Mouse (Mus musculus) liver, embryonic 13.5 days (tissue): Measurements from ENCODE around the gene Arid5b. TPM values are rescaled to one million over a fixed set of nuclear protein-coding genes. Genes with fewer than 3 reads are reported as not detected.

ENCODE experiments used
- ATAC-seq: fragments of 200-750 bp; cut with Nextera tagmentation; 2 replicates; pipeline ENCODE4 v1.8.0; 2017; ENCODE audit warnings: low read depth, mild to moderate bottlenecking, moderate number of reproducible peaks, moderate library complexity
- DNase-seq: peaks from one replicate; pipeline ENCODE4 v3.0.0; 2022
- H3K27ac ChIP-seq: fragments of 300-500 bp; sonication (generic); 2 replicates; pipeline ENCODE4 v1.5.1; 2015; ENCODE audit warnings: moderate library complexity, mild to moderate bottlenecking, inconsistent platforms
- H3K27me3 ChIP-seq: fragments of 300-500 bp; sonication (generic); 2 replicates; pipeline ENCODE4 v1.6.1; 2015; ENCODE audit warnings: mild to moderate bottlenecking, inconsistent platforms
- H3K36me3 ChIP-seq: fragments of 300-500 bp; sonication (generic); 2 replicates; pipeline ENCODE4 v1.6.1; 2015; ENCODE audit warnings: mild to moderate bottlenecking, inconsistent platforms
- H3K4me1 ChIP-seq: fragments of 300-500 bp; sonication (generic); replicated peaks from 2 replicates; pipeline ENCODE4 v1.6.1; 2015; ENCODE audit warnings: inconsistent platforms
- H3K4me2 ChIP-seq: fragments of 300-500 bp; sonication (generic); 2 replicates; pipeline ENCODE4 v1.6.1; 2015; ENCODE audit warnings: inconsistent platforms, mild to moderate bottlenecking, moderate library complexity
- H3K4me3 ChIP-seq: fragments of 300-500 bp; sonication (generic); replicated peaks from 2 replicates; pipeline ENCODE4 v1.5.1; 2015; ENCODE audit warnings: mild to moderate bottlenecking, inconsistent platforms
- H3K9ac ChIP-seq: fragments of 300-500 bp; sonication (generic); 2 replicates; pipeline ENCODE4 v1.6.1; 2015; ENCODE audit warnings: mild to moderate bottlenecking, inconsistent platforms
- H3K9me3 ChIP-seq: fragments of 300-500 bp; sonication (generic); replicated peaks from 2 replicates; pipeline ENCODE4 v1.6.1; 2016; ENCODE audit warnings: inconsistent platforms
- WGBS: fragments of 180-500 bp; shearing (Covaris S2); methylation state at CpG from one replicate; pipeline ENCODE4 v1.1.7; 2015; ENCODE audit not compliant: insufficient replicate concordance; 5-methylcytosine and 5-hydroxymethylcytosine counted together
- polyA plus RNA-seq: library from polyadenylated mRNA; unstranded; fragments of >200 nt; fragmentation: Nextera tagmentation; extraction: Ambion mirVana; gene quantifications from 2 replicates; pipeline ENCODE4 v1.2.1, GENCODE M21; 2015

Gene Arid5b
- polyA plus RNA-seq, 1 experiment from 2014 or later, result 4.1 TPM

DNA sequence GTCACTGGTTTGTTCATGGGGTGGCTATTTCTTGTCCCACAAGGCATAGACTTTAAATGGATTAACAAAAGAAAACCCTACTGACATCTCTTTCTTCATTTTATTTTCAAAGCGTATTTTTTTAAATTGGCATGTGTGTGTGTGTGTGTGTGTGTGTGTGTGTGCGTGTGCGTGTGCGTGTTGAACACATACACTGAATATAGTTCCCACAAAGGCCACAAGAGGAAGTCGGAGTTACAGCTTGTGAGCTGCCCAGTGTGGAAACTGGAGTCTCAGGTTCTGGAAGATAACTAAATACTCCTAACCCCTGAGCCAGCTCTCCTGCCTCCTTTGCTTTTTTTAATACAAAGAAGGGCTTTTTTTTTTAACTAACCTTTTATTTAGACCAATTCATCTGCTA lies 203.4 kb downstream of the Arid5b start:
- Histone ChIP-seq H3K9me3 (0 out of 2 replicates have a peak, but pooled peaks cover 4% of the 10 kb centered on the region), H3K4me3 (no peak overlapping the region), H3K36me3 (no peaks in the 10 kb centered on the region), H3K27me3 (no peaks in the 10 kb centered on the region), H3K4me1 (no peaks in the 10 kb centered on the region), H3K27ac (no peak overlapping the region), H3K9ac (no peak overlapping the region), H3K4me2 (no peak overlapping the region)
- 43% methylated on average over 5 of the region's 5 CpGs for WGBS
- no peak for DNase-seq
- no peak for ATAC-seq

DNA sequence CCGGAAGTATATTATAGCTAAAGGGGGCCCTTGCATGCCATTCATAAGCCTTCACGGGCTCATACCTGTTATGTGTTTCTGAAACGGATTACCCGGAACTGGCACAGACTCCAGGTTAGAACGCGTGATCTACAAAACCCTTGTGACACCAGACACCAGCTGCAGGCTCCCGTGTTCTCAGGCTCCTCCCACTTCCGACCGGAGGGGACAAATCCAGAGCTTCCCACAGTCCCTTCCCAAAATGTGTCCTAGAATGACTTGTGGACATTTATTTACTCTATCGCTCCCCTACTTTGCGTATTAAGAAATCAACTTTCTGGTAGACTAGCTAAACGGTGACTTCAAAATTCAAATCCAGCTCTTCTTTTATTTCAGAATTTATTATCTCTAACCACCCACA lies 204.2 kb downstream of the Arid5b start:
- WGBS, result 78% methylated on average over 12 of the region's 12 CpGs

DNA sequence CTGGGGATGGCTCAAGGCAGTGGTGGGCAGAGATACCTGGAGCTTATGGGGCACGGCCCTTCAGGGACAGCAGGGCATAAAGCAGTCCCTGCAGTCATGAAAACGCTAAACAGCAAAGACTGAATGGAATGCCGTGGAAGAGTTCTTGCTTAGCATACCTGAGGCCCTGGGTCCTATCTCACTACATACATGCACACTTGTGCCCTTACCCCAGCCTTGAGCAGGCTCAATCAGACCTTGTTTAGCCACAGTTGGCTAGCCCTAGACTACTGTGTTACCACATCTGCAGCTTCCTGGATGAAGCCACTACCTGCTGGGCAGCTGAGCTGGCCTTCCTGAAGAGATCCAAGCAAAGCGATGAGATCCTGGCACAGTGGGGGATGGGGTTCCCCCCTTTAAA lies 205.9 kb downstream of the Arid5b start:
- WGBS, result 71% methylated on average over 4 of the region's 4 CpGs
- H3K9me3 ChIP-seq, result no peaks in the 10 kb centered on the region
- no peak overlapping the region for H3K9ac ChIP-seq
- DNase-seq (no peak), ATAC-seq (no peak)
- H3K27me3 ChIP-seq, result no peaks in the 10 kb centered on the region
- H3K4me3 ChIP-seq, result no peak overlapping the region
- H3K27ac ChIP-seq, result no peak overlapping the region
- no peaks in the 10 kb centered on the region for H3K4me1 ChIP-seq
- no peak overlapping the region for H3K4me2 ChIP-seq
- no peaks in the 10 kb centered on the region for H3K36me3 ChIP-seq

More for the DNA sequence above, 204.2 kb downstream of the Arid5b start:
- Histone ChIP-seq H3K36me3 (no peaks in the 10 kb centered on the region), H3K4me1 (no peaks in the 10 kb centered on the region), H3K9ac (no peak overlapping the region), H3K27me3 (no peaks in the 10 kb centered on the region), H3K4me2 (no peak overlapping the region), H3K27ac (no peak overlapping the region), H3K4me3 (no peak overlapping the region), H3K9me3 (0 out of 2 replicates have a peak, but pooled peaks cover 4% of the 10 kb centered on the region)
- ATAC-seq (no peak), DNase-seq (no peak)

DNA sequence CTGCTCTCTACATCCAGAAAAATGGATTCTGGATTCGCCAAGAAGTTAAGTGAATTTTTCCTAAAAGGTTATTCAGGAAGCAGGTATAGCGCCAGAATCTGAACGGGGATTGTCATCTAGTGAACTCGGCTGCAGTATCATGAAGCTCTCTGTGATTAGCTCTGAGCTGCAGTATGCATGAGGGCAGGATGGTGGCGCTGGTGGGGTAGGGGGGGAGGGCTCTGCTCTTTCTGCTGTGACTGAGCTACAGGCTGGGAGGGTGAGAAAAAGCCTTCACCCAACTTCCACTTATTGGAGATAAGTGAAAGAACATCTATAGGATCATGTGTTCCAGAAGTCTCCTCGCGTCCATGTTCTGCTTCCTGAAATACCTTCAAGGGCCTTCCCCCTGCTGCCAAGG lies 207.5 kb downstream of the Arid5b start:
- H3K9me3 ChIP-seq, result no peaks in the 10 kb centered on the region
- H3K4me1 ChIP-seq, result no peaks in the 10 kb centered on the region
- H3K4me2 ChIP-seq, result no peak overlapping the region
- DNase-seq, result no peak
- ATAC-seq, result no peak
- H3K4me3 ChIP-seq, result no peak overlapping the region
- no peak overlapping the region for H3K27ac ChIP-seq
- H3K9ac ChIP-seq, result no peak overlapping the region
- 66% methylated on average over 7 of the region's 7 CpGs for WGBS
- H3K36me3 ChIP-seq, result no peaks in the 10 kb centered on the region
- H3K27me3 ChIP-seq, result no peaks in the 10 kb centered on the region

DNA sequence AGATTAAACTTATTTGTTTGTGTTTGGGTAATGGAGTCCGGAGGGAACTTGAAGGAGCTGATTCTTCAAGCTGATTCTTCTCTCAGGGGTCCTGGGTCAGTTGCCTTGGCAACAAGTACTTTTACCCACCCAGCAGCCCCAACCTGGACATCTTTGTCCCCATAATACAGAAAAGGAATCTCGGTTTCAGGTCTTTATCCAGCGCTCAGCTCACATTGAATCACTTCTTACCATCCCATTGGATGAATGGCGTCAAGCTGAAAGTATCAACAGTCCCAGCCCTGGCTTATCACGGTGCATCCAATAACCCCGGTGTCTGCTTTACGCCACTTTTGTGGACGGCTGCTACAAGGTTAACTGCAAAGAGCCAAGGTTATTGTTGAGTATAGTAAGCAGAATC lies 210.1 kb downstream of the Arid5b start:
- H3K4me1 ChIP-seq, result no peaks in the 10 kb centered on the region
- 71% methylated on average over 8 of the region's 8 CpGs for WGBS
- H3K27ac ChIP-seq, result no peak overlapping the region
- H3K36me3 ChIP-seq, result no peaks in the 10 kb centered on the region
- no peak overlapping the region for H3K4me2 ChIP-seq
- DNase-seq (no peak), ATAC-seq (no peak)
- H3K4me3 ChIP-seq, result no peak overlapping the region
- H3K27me3 ChIP-seq, result no peaks in the 10 kb centered on the region
- H3K9me3 ChIP-seq, result no peaks in the 10 kb centered on the region
- no peak overlapping the region for H3K9ac ChIP-seq

DNA sequence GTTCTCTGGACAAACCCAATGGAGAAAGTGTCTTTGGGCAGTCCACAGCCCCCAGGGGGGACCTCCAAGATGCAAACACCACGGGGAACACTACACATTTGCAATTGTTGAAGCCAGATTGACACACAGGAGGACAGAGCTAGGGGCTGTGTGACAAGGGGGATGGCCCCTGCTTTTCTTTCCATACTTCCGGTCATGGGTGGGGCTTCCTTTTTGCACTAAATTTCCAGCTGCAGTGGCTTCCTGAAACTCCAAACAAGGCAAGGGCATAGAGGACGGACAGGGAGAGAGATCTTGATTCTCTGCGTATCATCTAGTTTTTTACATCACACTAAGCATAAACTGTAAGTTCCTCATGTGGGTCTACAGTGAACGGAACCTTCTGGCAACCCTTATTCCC lies 210.6 kb downstream of the Arid5b start:
- Histone ChIP-seq H3K27me3 (no peaks in the 10 kb centered on the region), H3K9ac (no peak overlapping the region), H3K36me3 (no peaks in the 10 kb centered on the region), H3K4me1 (no peaks in the 10 kb centered on the region), H3K9me3 (no peaks in the 10 kb centered on the region), H3K4me2 (no peak overlapping the region), H3K27ac (no peak overlapping the region), H3K4me3 (no peak overlapping the region)
- 63% methylated on average over 5 of the region's 5 CpGs for WGBS
- ATAC-seq, result no peak
- DNase-seq, result no peak

DNA sequence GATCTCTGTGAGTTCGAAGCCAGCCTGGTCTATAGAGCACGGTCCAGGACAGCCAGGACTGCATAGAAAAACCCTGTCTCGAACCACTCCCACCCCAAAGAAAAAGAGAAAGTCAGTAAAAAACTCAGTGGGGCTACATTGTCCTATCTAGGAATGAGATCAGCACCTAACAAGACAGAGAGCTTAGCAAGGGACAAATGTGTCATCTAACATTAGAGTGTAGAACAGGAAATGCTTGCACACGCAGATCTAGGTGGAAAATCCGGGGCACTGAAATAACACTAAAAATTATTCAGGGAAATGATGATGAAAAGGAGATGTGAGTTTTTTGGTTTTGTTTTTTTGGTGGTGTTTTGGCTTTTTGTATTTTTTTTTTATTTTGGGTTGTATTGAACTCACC lies 212.4 kb downstream of the Arid5b start:
- 60% methylated on average over 5 of the region's 5 CpGs for WGBS

DNA sequence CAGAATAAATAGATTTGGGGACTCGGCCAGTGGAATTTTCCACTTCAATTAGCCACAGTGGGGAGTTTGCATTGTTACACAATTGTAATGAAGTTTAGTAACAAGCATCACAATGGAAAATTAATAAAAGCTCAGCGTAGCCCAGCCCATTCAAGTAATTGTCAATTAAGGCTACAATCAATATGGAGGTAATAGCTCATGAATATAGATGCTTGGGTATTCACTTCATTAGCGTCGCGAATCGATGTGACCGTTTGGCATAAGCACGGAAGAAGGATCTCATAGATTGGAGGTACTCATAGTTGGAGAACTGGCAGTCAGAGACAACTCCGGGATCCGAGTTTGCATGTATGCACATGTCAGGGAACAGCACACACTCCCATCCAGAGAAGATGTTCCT lies 214.0 kb downstream of the Arid5b start:
- DNase-seq, result no peak
- ATAC-seq, result no peak
- Histone ChIP-seq H3K27me3 (no peaks in the 10 kb centered on the region), H3K4me1 (no peaks in the 10 kb centered on the region), H3K4me2 (no peak overlapping the region), H3K9me3 (no peaks in the 10 kb centered on the region), H3K9ac (no peak overlapping the region), H3K27ac (no peak overlapping the region), H3K4me3 (no peak overlapping the region), H3K36me3 (no peaks in the 10 kb centered on the region)
- WGBS, result 82% methylated on average over 10 of the region's 10 CpGs

More for the DNA sequence above, 212.4 kb downstream of the Arid5b start:
- Histone ChIP-seq H3K4me2 (no peak overlapping the region), H3K4me1 (no peaks in the 10 kb centered on the region), H3K9me3 (no peaks in the 10 kb centered on the region), H3K27ac (no peak overlapping the region), H3K9ac (no peak overlapping the region), H3K36me3 (no peaks in the 10 kb centered on the region), H3K4me3 (no peak overlapping the region), H3K27me3 (no peaks in the 10 kb centered on the region)
- DNase-seq, result no peak
- ATAC-seq, result no peak

DNA sequence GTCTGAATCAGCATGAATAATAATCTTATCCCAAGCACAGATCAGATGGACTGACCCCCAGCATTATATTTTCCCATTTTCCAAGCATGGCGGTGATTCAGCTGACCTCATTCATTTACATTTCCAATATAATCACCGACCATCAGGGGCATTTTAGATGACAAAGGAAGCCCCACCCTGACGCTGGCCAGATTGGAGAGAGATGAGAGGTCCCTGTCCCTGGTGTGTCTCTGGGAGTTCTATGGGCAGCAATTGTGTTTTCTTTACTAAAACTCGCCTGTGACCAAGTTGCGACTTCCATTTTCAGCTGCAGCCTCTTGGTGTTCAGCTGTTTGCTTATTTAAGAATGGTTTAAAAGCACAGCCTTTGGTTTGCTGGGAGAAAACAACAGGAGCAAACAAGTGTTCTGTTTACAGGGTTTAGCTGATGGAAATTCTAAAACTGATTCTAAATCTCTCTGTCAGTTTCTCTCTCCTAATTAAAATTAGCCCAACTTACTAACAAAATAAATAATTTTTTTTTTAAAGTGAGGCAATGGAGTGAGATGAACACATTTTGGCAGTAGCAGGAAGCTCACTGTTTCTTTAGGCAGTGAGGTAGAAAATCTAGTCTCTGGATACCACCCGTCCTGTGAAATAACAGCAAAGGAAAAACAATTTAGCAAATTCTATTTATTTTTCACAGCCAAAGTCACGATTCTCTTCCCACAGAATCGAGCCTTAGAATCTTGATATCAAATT lies 214.6 kb downstream of the Arid5b start:
- H3K4me2 ChIP-seq, result no peak overlapping the region
- 58% methylated on average over 8 of the region's 8 CpGs for WGBS
- H3K36me3 ChIP-seq, result no peaks in the 10 kb centered on the region
- H3K9ac ChIP-seq, result no peak overlapping the region
- H3K4me3 ChIP-seq, result no peak overlapping the region
- DNase-seq, result no peak
- H3K27ac ChIP-seq, result no peak overlapping the region
- no peaks in the 10 kb centered on the region for H3K9me3 ChIP-seq
- no peak for ATAC-seq
- H3K4me1 ChIP-seq, result no peaks in the 10 kb centered on the region
- H3K27me3 ChIP-seq, result no peaks in the 10 kb centered on the region

DNA sequence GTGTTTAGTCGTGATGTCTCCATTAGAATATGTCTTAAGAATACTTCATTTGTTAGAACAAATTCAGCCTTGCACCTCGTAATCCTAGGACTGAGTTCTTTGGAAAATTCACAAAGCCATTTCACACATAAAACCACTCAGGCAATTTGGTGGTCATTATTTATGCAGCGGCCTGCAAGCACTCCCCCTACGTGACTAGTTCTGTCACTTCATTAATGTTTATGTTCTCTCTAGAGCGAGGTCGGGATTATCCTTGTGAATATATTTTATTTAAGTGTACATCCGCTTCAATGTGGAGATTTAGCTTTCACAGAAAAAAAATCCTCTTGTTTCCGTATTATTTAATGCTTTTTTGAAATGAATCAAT lies 217.3 kb downstream of the Arid5b start:
- Histone ChIP-seq H3K27me3 (no peaks in the 10 kb centered on the region), H3K4me2 (no peak overlapping the region), H3K36me3 (no peaks in the 10 kb centered on the region), H3K4me1 (no peaks in the 10 kb centered on the region), H3K9me3 (no peaks in the 10 kb centered on the region), H3K4me3 (no peak overlapping the region), H3K27ac (no peak overlapping the region), H3K9ac (no peak overlapping the region)
- 70% methylated on average over 8 of the region's 8 CpGs for WGBS
- ATAC-seq (no peak), DNase-seq (no peak)

DNA sequence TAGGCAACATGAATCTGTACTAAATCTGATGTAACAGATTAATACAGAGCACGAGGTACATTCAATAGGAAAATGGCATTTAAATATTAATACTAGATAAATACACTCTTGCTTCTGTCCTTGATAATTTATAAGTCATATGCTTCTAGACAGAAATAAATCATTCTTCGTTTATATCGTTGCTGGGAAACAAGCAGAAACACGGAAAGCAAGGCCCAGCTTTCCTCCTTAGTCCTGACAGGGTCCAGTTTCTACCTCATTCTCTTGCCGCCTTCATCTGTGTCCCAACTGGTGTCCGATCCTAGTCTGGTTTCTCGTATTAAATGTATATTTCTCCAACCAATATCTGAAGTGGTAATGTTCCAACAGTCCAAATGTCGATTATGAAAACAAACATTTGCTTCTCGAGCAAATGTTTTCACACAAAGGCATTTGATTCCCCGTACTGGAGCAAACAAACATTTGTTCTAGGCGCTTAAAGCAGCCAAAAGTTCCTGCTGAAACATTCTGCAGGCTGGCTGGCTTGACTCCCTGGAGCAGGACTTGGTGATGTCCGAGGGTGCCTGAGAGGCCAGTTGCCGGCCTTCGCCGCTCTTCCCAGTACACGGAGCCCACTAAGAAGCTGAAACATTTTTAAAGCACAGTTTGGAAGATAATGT lies 217.8 kb downstream of the Arid5b start:
- H3K4me2 ChIP-seq, result no peak overlapping the region
- no peaks in the 10 kb centered on the region for H3K9me3 ChIP-seq
- DNase-seq, result no peak
- H3K27ac ChIP-seq, result no peak overlapping the region
- H3K4me3 ChIP-seq, result no peak overlapping the region
- 69% methylated on average over 16 of the region's 16 CpGs for WGBS
- ATAC-seq, result no peak
- H3K36me3 ChIP-seq, result no peaks in the 10 kb centered on the region
- H3K4me1 ChIP-seq, result no peaks in the 10 kb centered on the region
- H3K27me3 ChIP-seq, result no peaks in the 10 kb centered on the region
- H3K9ac ChIP-seq, result no peak overlapping the region

DNA sequence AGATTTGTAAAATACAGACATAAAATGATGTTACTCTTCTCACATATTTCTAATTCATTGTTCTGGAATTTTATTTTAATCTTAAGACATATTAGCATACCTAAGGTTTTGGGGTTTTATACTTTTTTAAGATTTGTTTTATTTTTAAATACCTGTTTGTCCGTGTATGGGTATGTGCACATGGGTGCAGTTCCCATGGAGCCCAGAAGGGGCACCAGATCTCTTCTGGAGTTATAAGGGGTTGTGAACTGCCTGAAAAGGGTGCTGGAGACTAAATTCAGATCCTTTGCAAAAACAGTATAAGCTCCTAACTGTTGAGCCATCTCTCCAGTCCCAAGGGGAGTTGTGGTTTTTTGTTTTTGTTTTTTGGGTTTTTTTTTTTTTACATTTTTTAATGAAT lies 220.2 kb downstream of the Arid5b start:
- WGBS, result 69% methylated on average over 1 of the region's 1 CpGs
- H3K9me3 ChIP-seq, result no peaks in the 10 kb centered on the region
- no peaks in the 10 kb centered on the region for H3K27me3 ChIP-seq
- H3K36me3 ChIP-seq, result no peaks in the 10 kb centered on the region
- no peak overlapping the region for H3K4me3 ChIP-seq
- no peak overlapping the region for H3K4me2 ChIP-seq
- H3K4me1 ChIP-seq, result no peaks in the 10 kb centered on the region
- H3K9ac ChIP-seq, result no peak overlapping the region
- no peak for ATAC-seq
- DNase-seq, result no peak
- H3K27ac ChIP-seq, result no peak overlapping the region
